Mouse (Mus musculus) cerebellum, adult 9-11 months (tissue): ENCODE results near the gene Dgkg.

Experiments used
- DNase-seq: peaks from one replicate; pipeline ENCODE4 v3.0.0; 2022

Dgkg gene

DNA sequence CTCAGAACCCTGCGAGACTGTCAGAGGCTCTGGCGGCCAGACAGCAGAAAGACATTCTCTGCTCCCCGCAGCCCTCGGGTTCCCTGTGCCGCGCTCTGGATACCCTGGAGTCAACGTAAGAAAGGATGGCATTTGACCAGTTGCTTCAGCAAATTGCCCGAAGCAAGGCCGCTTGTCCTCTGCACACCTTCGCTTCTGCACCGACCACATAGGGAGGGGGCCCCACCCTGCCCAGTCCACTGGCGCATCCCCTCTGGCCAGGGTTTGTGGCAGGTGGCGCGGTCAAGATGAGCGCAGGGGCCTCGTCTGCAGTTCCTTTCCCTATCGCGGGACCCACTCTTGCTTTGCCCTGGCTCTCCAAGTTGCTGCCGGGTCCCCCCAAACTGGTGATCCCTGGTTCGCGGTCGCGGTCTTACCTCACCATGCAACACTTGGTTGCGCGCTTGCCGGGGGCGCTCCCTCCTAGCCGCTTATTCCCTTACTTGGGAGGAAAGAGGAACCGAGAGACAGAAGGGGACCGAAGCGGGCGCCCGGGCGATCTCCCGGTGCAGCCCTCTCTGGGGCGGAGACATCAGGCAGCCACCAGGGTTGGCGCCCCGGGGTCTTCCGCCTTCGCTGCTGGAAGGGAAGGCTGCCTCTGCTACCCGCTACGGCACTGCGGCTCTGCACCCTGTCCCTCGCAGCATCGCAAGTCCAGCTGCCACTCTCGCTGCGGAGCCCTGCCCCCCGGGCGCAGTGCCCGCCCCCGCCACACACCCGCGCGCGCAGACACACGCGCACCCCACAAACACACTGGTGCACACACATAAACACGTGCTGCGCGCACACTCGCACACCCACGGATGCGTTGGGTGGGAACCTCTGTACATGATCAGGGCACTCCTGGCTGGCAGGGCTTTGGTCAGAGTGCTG, at the start of gene Dgkg:
Gene Dgkg, minus strand, starts transcription at position 689 of the 912 bp plus-strand sequence.
- DNase-seq = peak; percentile 83

DNA sequence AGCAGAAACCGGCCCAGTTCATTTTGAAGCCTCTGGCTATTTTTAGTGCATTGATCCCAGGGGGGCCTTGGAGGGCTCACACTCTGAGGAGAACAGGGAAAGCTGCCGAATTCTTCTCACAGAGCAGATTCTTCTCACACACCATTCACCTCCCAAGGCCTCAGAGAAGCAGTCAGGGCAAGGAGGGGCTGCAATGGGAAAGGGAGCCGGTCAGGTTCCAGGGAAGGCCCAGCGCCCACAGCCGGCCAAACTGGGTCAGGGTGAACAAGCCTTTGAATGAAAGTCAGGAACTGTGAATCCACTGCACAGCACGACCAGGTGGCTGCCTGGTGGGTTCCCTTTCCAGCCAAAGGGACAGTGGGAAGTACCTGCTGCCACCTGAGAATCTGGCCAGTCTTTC, 47.9 kb upstream of the Dgkg start:
- peak; percentile 96 for DNase-seq

DNA sequence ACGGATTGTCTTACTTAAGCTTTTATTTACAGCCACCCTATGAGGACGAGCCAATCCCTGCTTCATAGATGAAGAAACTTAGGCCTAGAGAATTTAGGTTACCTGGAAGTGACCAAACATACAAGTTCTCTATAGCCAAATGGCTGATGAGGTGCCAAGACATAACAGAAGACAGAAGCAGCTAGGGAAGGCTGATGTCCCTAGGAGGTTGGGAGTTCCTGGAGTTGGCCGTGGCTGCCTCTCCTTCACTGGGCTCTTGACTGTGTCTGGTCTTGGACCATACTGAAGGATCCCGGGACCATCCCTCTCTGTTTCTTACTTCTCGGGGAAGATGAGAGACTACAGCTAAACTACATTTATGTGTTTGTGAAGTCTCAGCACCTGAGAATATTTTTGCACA, 47.1 kb upstream of the Dgkg start:
- DNase-seq = peak; percentile 50

DNA sequence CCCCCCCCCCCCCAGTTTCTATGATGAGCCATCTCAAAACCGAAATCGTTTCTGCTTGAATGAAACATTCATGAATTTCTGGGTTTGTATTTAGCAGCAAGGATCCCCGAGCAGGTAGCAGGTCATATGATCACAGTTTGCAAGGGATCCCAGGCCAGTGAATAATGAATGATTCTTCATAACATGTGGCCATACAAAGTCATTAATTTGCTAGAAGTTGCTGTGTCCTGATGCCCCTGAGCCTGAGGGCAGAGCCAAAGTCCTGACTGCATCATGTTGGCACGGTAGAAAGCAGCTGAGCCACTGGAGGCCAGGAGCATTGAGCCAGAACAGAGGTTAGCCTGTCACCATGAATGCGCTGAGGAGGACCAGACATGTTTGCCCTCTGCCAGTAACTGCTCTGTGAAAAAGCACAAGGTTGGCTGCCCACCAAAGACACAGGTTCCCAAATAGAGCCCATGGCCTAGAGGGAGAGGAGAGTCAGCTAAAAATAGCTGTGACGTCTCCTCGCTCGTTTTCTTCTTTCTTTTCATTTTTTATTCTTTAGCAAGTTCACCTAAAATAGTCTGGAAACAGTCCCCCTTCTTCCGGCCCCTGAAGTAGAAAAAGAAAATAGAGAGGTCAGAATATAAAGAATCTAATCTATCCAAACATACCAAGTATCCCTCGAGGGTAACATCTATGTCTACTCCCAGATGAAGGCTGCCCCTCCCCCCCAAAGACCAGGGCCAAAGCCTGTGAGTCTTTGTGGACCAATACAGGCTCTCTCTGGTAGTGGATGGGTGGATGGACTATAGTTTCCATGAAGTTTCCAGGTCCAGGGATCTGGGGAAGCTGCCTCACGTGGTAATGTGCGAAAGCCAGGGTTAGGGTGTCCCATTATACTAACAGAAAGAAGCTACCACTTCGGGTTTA, 42.1 kb upstream of the Dgkg start:
- DNase-seq = peak; percentile 51

DNA sequence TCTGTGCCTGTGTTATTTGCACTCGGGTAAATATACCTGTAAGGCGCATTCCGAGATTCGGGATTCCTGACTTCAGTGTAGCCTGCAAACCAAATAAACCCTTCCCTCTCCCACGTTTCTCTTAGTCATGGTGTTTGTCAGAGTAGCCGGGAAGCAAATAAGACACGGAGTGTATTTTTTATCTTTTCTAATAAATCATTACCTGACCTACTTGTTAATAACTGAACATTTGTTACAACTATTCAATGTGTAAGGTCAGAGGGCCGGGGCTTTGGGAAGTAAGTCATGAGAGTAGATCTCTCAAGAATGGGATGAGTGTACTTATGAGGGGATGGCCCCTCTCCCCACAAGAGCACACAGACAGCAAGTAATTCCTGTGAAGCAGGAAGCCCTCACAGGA, 41.1 kb upstream of the Dgkg start:
- no peak for DNase-seq

DNA sequence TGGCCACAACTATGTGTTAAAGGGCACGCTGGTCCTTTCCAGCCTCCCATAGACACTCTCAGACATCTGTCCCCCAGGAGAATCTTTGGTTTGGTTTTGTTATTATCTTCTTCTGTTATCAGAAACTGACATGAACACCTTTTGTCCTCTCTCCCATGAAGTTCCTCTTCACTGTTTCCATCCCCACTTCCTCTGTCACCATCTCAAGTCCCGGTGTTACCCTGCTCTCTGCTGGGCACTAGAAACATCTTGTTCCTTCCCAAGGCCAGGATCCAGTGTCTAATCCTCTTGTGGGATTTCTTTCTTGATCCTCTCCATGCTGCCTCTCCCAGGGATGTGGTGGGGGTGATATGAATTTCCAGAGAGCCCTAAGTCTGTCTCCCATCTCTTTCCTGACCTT, 32.6 kb upstream of the Dgkg start:
- no peak for DNase-seq

DNA sequence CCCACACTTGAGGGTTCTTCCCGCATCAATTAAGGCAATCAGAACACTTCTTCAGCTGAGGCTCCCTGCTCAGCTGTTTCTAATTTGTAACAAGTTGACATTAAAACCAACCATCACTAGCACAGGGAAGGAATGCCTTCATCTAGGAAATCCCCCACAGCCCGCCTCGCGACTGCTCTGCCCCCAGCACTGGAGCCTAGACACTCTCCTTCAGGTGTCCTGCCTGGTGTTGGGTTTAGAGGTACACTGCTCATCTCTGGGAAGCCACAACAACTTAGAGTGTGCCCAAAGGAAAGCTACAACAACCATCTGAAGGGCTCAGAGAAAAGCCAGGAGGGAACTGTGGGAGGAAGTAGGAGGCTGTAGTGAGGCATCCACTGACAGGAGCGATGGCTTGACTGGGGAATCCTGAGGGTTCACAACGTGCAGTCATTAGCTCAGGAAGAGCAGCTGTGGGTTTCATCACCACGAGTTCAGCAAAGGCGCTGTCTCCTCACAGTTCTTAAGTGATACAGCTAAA, 30.8 kb upstream of the Dgkg start:
- no peak for DNase-seq

DNA sequence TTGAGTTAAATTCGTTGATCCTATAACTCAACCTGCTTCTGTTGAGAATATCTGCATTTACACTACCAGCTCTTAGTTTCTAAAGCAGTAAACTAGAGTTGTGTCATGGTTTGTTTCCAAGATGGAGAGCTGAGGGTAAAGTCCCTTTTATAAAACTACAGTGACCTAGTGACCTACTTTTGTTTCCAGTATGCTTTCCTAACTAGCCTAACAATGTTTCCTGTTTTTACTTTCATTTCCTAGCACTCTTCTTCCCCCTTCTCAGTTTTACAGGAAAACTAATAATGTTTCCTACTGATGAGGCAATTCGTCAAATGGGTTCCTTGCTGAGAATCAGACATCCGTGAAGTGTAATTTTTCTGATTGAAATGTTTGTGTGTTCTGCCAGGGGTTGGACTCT, 26.6 kb upstream of the Dgkg start:
- no peak for DNase-seq

DNA sequence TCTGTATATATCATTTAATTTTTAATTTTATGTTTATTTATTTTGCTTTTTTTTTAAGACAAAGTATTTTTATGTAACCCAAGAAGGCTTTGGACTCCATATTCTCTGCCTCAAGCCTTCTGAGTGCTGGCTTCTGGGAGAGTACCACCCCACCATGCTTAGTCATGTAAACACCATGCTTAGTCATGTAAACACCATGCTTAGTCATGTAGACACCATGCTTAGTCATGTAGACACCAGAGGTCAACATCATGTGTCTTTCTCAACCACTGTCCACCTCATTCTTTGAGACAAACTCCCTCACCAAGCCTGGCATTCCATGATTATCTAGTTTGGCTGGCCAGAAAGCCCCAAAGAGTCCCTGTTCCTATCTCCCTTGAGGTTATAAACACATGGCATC, 25.7 kb upstream of the Dgkg start:
- no peak for DNase-seq

DNA sequence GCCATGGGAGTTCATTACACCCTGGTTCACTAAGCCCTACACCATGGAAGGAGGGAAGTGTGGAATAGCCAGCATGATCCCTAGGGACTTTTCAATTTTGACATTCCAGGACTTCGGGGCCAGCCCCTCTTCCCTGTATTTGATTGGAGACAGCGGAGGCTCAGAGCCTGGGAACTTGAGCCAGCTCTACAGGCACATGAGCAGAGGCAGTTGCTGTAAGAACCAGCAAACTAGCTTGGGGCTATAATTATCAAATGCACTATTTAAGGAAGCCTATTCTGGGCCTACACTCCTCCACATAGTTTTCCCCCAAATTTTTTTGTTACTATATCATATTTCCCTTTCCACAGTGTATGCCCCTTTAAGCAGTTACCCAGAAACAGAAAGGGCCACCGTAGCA, 22.6 kb upstream of the Dgkg start:
- DNase-seq = no peak

DNA sequence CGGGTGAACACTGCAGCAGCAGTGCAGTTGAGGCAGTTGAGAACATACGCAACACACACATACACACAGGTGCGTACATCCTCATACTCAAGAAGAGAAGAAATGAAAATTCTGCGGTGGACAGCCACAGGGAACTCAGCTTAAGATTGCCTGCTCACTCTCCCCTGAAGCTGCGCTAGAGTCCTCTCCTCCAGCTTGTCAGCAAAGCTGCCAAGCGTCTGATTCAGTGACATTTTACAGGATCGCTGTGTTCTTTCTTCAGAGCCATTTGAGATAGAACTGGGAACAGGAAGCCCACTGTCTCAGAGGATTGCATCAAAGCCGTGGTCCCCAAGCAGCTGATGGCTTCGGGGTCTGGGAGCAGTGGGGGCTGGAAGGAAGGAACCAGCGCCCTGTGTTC, 17.6 kb upstream of the Dgkg start:
- no peak for DNase-seq

DNA sequence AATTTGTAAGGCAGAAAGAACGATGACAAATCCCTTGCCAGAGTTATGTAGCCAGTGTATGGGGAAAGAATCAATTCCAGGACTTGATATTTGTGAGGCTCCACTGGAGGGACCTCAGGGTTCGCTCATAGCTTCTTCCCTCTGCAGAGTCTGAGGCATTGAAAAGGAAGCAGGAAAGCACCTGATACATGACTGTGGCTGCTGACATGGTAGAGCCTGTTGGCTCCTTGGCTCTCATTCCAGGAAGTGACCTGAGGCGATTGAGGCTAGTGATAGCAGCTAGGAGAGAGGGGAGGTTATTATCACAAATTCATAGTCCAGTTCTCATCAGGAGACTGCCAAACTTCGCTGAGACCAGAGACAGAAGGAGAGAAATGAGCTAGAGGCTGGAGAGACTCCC, 17.1 kb upstream of the Dgkg start:
- no peak for DNase-seq

DNA sequence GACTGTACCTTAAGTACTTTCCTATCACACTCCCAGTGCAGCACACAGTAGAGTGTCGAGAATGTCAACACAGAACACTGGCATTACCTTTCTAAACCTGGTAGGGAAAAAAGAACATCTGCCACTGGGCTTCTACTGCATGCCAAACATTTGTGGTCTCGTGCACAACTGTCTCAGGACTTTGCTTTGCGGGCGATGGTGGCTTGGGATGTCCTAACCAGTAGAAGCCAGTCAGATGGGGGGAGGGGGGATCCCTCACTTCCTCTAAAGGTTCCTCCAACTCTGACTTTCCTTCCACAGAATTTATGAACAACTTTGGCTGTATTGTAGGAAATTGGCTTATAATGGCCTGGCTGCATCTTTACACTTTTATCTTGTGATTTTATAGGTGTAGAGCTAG, 7.0 kb upstream of the Dgkg start:
- DNase-seq = no peak

DNA sequence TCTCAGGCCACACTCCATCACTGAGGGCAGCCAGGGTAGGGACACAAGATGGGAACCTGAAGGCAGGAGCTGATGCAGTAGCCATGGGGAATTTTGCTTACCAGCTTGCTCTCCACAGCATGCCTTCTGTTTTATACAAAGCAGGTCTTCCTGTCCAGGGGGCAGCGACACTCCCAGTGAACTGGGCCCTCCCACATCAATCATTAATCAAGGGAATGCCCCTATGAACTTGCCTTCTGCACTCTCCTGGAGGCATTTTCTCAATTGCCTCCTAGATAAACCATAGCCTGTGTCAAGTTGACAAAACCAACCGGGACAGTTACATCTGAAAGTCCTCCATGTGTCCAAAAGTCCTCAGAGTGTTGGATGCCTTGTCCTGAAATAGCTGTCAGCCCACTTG, 6.1 kb upstream of the Dgkg start:
- DNase-seq = no peak

DNA sequence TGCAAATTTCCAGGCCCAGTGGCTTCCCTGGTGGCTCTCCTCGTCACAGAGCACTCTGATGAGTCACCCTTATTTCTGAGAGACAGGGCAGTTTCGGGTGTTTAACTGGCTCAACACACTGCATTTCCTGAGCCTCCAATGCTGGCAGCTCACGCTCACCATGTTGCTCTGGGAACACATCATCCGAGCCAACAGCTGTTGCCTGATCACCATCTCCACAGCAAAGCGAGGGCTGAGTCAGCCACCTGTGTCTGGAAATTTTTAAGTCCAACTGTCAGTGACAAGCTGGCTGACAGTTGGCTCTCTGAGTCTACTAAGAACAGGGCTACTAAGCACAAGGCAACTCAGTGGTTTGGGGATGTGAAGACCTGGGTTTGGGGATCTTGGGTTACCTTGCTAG, 4.1 kb upstream of the Dgkg start:
- DNase-seq = no peak

DNA sequence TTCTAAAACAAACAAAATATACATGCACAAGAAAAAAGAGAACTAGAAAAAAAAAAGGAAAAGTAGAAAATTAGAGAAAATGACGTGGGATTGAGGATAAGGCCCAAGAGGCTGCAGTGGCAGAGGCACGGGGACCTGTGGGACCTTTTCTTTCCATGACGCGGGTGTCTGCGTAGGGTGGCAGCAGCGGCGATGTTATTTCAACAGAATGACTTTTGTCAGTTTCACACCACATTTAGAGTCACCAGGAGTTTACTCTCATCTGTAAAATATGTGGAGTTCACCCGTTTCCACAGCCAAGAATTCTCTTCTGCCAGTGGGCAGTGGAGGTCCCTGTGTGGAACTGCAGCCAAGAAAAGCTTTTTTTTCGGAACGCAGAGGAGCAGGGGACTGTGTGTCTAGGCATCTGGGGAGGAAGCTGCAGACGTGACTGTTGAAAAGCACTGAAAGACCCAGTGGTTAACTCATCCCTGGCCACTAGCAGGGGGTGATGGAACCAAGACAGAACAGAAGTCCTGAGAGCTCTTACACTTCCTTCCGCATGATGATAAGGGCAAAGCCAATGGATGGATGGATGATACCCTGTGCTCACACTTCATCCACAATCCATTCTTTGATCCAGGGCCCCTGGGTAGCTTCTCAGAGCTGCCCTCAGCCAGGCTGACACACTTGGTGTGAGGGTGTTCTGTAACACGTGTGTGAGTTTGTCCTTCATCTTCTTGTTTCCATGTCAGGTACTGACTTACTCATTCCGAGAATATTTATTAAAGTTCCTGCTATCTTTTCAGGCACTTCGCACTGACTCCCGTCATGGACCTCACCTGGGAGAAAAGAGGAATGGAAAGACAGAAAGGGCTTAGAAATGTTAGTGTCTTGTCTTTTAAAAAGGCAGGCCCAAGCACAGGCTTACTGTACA, 1.1 kb upstream of the Dgkg start:
- peak; percentile 49 for DNase-seq

DNA sequence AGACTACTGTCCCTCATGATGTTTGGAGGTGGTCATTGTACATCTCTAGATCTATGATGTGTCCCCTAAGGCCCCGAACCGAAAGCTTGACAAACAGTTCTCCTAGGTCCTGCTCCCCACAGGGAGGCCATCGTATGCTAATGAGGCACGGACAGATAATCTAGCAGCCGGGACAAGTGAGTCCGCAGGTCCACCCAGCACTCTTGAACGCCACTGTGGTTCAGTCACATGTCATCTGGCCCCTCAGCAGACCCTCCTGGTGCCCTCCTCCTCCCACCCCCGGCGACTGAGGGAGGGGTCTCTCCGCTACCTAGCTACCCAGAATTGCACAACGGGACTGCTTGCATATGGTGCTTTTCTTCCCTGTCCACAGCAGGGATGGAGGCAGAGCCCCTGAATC, 1.2 kb downstream of the Dgkg start:
- DNase-seq = peak; percentile 65

DNA sequence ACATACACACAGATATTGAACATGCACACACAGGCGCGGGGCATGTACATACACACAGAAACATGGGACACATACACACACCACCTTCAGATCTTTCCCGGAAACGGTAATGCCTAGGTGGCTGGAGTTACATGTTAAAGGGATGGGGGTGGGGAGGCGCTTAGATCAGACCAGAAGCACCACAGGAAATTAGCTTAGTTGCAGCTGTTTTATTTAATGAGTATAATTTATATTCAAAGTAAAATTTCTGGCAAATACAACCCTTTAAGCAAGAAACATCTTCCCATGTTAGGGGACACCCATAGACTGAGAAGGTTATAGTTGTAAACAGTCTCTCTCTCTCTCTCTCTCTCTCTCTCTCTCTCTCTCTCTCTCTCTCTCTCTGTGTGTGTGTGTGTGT, 1.8 kb downstream of the Dgkg start:
- peak; percentile 46 for DNase-seq

DNA sequence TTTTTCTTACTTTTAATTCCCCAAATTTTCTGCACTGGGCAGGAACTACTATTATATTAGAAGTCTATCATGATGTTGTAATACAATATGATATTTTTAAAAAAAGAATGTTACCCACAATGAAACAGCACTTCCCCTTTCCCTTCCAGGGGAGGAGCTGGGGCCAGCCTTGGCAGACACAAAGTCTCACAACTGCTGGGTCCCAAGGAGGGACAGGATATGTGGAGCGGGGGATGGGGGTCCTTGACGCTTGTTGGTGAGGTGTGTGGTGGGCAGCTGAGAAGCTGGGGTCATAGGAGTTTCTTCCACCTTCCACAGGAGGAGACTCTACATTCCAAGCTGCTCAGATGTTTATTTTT, 2.6 kb downstream of the Dgkg start:
- DNase-seq = peak; percentile 37

DNA sequence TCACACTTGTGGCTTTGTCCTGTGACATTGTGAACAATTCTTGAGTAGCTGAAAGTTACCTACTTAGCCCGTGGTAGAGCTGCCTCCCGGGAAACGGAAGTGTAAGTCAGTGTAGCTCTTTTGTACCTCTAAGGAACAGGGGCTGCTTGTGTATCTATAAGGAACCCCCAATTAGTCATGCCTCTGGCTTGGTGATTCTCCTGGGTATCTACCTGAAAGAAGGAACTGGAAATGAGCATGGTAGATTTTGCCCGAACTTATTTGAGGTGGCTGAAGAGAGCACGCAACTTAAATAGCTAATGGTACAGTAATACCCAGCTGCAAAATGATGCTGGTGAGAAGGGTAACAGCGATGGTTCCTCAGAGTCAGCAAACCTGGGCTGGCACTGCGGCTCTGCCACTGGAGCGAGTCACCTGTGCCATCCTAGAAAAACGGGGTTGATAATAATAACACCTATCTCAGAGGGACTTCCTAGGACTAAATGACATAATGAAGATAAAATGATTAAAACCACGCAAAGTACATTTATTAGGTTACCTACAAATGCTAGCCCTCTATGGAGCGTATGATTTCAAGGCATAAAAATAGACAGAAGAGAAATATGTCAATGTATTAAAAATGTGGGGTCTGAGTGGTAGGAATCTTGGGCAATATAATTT, 3.1 kb downstream of the Dgkg start:
- DNase-seq = no peak

DNA sequence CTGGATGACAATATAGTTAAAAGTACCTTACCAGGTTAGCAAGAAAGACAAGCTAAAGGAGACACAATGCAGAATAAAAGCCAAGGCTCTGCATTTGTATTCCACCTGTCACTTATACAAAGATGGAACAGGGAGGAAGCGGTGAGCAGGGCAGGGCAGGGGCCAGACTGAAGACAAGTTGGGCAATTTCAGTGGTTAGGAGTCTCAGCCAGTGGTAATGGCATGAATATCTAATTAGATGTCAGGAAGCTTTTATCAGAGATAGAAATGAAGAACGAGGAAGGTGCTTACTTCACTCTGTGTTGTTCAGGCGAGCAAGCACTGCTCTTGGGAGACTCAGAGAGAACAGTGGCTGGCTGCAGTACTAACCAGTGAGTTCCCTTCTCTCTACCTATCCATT, 5.8 kb downstream of the Dgkg start:
- no peak for DNase-seq

DNA sequence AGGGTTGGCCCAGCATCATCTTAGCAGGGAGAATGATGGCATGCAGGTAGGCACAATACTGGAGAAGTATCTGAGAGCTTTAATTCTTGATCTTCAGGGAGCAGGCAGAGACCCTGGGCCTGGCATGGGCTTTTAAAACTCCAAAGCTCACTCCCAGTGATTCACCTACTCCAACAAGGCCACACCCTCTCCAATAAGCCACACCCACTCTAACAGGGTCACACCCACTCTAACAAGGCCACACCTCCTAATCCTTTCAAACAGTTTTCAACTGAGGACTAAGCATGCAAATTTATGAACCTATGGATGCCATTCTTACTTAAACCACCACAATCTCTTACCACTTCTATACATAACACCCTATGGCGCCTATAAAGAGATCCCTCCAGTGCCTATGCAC, 11.8 kb downstream of the Dgkg start:
- no peak for DNase-seq
